Mouse (Mus musculus): ENCODE data around the gene Lyg1.

DNA sequence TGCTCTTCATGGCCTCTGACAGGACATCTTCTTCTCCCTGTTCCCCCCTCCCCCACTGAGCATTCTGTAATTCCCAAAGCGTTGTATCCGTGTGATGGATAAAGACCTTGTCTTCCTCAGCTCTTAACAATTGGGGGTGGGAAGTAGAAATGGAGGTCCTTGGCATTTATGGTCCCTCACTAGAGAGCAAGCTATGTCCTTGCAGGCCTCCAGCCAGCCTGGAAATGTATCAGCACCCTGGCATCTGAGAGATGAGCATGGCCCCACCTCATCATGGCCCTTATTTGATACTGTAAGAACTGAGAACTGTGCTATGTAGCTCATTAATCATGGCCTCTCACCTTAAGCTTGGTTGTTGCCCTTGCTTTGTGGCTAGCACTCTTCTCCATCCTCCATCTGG, 2.3 kb downstream of the Lyg1 start:
- TF ChIP-seq CTCF (conservative IDR thresholded peaks at IDR 0.05; ENCODE audit: low read length) (no peak), NANOG (IDR thresholded peaks at IDR 0.05; ENCODE audit: borderline replicate concordance, low read length) (no peak)

Measured in E14TG2a.4 (cell line).